Mouse (Mus musculus): ENCODE measurements around the gene Was. TPM values are rescaled to one million over a fixed set of nuclear protein-coding genes. Genes with fewer than 3 reads are reported as not detected.
"Not testable (repeated sequence)": the region's sequence is repeated elsewhere in the genome, so short reads cannot be mapped to it uniquely, and the experiment has no call there.

Was gene
- polyA plus RNA-seq, 1 experiment, result 0.20 TPM

GRCm38 (mm10) chrX:8096787-8097242 lies 6.5 kb upstream of the Was start:
- H3K27me3 ChIP-seq (ENCODE audit: control insufficient read depth, insufficient read depth, low read length), result no peaks in the 10 kb centered on the region
- peak overlapping the region; percentile 81 for H3K27ac ChIP-seq (ENCODE audit: control insufficient read depth, insufficient read depth, low read depth, low read length)
- no peaks in the 10 kb centered on the region for H3K36me3 ChIP-seq (ENCODE audit: control insufficient read depth, insufficient read depth, low read length)
- peak overlapping the region; percentile 65 for H3K4me3 ChIP-seq (ENCODE audit: control insufficient read depth, low read depth, low read length)
- no peak for TF ChIP-seq POLR2A (IDR thresholded peaks at IDR 0.05; ENCODE audit: control insufficient read depth, low read depth, low read length)
- TF ChIP-seq CTCF (IDR thresholded peaks at IDR 0.05; ENCODE audit: control insufficient read depth, insufficient read depth, insufficient replicate concordance, low read depth, low read length), result no peak
- no peaks in the 10 kb centered on the region for H3K4me1 ChIP-seq (ENCODE audit: control insufficient read depth, insufficient read depth, low read length)

- not testable (repeated sequence) for H3K36me3 ChIP-seq (ENCODE audit: control insufficient read depth, insufficient read depth, low read length); H3K27me3 ChIP-seq (ENCODE audit: control insufficient read depth, insufficient read depth, low read length); H3K4me1 ChIP-seq (ENCODE audit: control insufficient read depth, insufficient read depth, low read length)
- Histone ChIP-seq H3K4me3 (ENCODE audit: control insufficient read depth, low read depth, low read length) (peak overlapping the region; percentile 65), H3K27ac (ENCODE audit: control insufficient read depth, insufficient read depth, low read depth, low read length) (peak overlapping the region; percentile 81)
Observed at GRCm38 (mm10) chrX:8096068-8096786, 5.9 kb upstream of the Was start.

DNA sequence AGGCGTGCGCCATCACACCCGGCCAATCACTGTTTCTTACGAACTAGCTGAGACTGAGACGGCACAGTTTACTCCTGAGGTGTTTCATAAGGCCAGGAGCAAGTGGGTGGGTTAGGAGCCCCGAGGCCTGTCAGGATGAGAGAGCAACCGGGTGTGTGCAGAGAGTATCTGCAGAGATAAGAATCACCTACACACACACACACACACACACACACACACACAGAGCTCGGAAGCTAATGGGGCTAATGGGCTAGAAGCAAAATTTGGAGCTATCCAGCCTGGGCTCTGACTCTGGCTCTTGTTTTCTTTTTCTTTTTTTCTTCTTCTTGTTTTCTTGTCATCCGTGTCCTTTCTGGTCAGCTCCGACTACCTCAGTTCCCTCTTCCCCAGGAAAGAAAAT lies 5.2 kb upstream of the Was start:
- no peak overlapping the region for H3K27ac ChIP-seq (ENCODE audit: control insufficient read depth, insufficient read depth, low read depth, low read length)
- H3K27me3 ChIP-seq (ENCODE audit: control insufficient read depth, insufficient read depth, low read length), result no peaks in the 10 kb centered on the region
- H3K4me3 ChIP-seq (ENCODE audit: control insufficient read depth, low read depth, low read length), result no peak overlapping the region
- H3K36me3 ChIP-seq (ENCODE audit: control insufficient read depth, insufficient read depth, low read length), result no peaks in the 10 kb centered on the region
- no peaks in the 10 kb centered on the region for H3K4me1 ChIP-seq (ENCODE audit: control insufficient read depth, insufficient read depth, low read length)
- TF ChIP-seq POLR2A (IDR thresholded peaks at IDR 0.05; ENCODE audit: control insufficient read depth, low read depth, low read length), result no peak

GRCm38 (mm10) chrX:8090954-8091347 lies 653 bp upstream of the Was start:
- not testable (repeated sequence) for H3K4me3 ChIP-seq (ENCODE audit: control insufficient read depth, low read depth, low read length); H3K4me1 ChIP-seq (ENCODE audit: control insufficient read depth, insufficient read depth, low read length); H3K27ac ChIP-seq (ENCODE audit: control insufficient read depth, insufficient read depth, low read depth, low read length); H3K27me3 ChIP-seq (ENCODE audit: control insufficient read depth, insufficient read depth, low read length); H3K36me3 ChIP-seq (ENCODE audit: control insufficient read depth, insufficient read depth, low read length)

DNA sequence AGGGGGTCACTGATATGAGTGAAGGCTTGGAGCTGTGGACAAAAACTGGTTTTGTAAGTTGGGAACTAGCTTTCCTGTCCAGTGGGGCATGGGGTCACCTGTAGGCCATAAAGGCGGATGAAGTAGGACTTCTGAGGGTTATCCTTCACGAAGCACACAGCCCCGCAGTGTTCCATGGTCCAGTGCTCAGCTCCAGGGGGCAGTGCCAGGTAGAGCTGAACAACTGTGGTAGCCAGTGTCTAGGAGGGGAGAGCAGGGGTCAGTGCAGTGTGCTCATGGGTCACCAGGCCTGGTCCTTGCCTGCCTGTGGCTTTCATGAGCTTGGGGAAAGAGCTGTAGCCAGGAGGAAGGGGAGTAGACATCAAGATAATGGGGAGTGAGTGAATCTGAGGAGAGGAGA lies 552 bp downstream of the Was start:
- H3K36me3 ChIP-seq (ENCODE audit: control insufficient read depth, insufficient read depth, low read length), result no peaks in the 10 kb centered on the region
- H3K27me3 ChIP-seq (ENCODE audit: control insufficient read depth, insufficient read depth, low read length), result no peaks in the 10 kb centered on the region
- no peak overlapping the region for H3K27ac ChIP-seq (ENCODE audit: control insufficient read depth, insufficient read depth, low read depth, low read length)
- TF ChIP-seq POLR2A (IDR thresholded peaks at IDR 0.05; ENCODE audit: control insufficient read depth, low read depth, low read length) (no peak), CTCF (IDR thresholded peaks at IDR 0.05; ENCODE audit: control insufficient read depth, insufficient read depth, insufficient replicate concordance, low read depth, low read length) (no peak)
- no peaks in the 10 kb centered on the region for H3K4me1 ChIP-seq (ENCODE audit: control insufficient read depth, insufficient read depth, low read length)
- no peak overlapping the region for H3K4me3 ChIP-seq (ENCODE audit: control insufficient read depth, low read depth, low read length)

DNA sequence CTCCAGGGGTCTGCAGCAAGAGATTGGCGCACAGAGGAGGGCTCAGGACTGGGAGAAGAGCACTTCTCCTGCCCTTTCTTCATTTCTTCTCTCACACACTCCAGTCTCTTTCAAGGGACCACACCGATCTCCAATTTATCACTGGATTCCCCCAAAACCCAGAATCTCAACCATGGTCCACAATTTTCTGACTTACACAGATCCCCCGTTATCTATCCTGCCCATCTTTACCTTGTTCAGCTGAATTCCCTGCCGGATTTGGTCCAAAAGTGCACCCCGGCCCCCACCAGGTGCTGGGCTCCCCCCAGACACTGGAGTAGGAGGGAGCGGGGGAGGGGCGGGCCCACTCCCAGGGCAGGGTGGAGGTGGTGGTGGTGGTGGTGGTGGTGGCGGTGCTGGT lies 4.7 kb downstream of the Was start:
- Histone ChIP-seq H3K36me3 (ENCODE audit: control insufficient read depth, insufficient read depth, low read length) (no peaks in the 10 kb centered on the region), H3K4me3 (ENCODE audit: control insufficient read depth, low read depth, low read length) (no peak overlapping the region), H3K27ac (ENCODE audit: control insufficient read depth, insufficient read depth, low read depth, low read length) (no peak overlapping the region), H3K4me1 (ENCODE audit: control insufficient read depth, insufficient read depth, low read length) (no peaks in the 10 kb centered on the region), H3K27me3 (ENCODE audit: control insufficient read depth, insufficient read depth, low read length) (no peaks in the 10 kb centered on the region)
- TF ChIP-seq CTCF (IDR thresholded peaks at IDR 0.05; ENCODE audit: control insufficient read depth, insufficient read depth, insufficient replicate concordance, low read depth, low read length) (no peak), POLR2A (IDR thresholded peaks at IDR 0.05; ENCODE audit: control insufficient read depth, low read depth, low read length) (no peak)

DNA sequence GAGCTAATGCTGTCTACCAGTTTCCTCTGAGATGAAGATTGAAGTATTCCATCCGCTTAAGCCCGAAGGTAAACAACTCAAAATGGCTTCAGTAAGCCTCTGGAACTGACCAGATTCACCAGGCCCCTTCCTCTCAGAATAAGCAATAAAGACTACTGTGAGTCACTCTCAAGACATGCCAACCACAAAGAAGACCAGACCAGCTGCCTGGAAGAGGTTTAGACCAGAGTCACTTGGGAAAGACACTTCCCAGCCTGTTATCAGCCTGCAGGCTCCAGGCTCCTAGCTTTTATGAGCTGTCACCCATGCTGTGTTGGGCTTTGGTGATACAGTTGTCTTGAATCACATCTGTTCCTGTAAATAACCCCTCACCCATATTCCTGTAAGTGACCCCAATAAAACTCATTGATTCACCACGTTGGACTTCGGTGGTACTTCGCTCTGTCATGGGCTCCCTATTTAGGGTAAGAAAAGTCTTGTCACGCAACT lies 5.5 kb downstream of the Was start:
- H3K4me3 ChIP-seq (ENCODE audit: control insufficient read depth, low read depth, low read length), result no peak overlapping the region

DNA sequence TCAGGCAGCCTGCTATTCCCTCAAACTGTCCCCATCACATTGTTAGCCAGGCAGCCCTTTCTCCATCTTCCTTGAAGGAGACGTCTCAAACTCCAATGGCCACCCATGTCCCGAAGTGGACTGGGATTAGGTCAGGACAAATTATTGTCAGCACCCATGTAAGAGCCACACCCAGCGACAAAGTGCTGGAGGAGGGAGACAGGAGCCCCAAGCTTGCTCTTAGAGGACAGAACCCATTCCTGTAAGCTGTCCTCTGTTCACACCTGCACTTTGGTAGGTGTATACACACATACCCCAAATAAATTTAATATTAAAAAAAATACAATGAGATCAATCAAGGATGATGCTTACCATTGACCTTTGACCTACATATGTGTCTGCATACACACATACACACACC lies 15.2 kb downstream of the Was start:
- no peaks in the 10 kb centered on the region for H3K27me3 ChIP-seq (ENCODE audit: control insufficient read depth, insufficient read depth, low read length)
- no peak for TF ChIP-seq POLR2A (IDR thresholded peaks at IDR 0.05; ENCODE audit: control insufficient read depth, low read depth, low read length)
- no peak for TF ChIP-seq CTCF (IDR thresholded peaks at IDR 0.05; ENCODE audit: control insufficient read depth, insufficient read depth, insufficient replicate concordance, low read depth, low read length)
- peaks cover 7% of the 10 kb centered on the region for H3K4me1 ChIP-seq (ENCODE audit: control insufficient read depth, insufficient read depth, low read length)
- H3K36me3 ChIP-seq (ENCODE audit: control insufficient read depth, insufficient read depth, low read length), result no peaks in the 10 kb centered on the region
- H3K4me3 ChIP-seq (ENCODE audit: control insufficient read depth, low read depth, low read length), result peak overlapping the region; percentile 94
- peak overlapping the region; percentile 77 for H3K27ac ChIP-seq (ENCODE audit: control insufficient read depth, insufficient read depth, low read depth, low read length)

More for the DNA sequence above, 5.5 kb downstream of the Was start:
- Histone ChIP-seq H3K36me3 (ENCODE audit: control insufficient read depth, insufficient read depth, low read length) (no peaks in the 10 kb centered on the region), H3K27me3 (ENCODE audit: control insufficient read depth, insufficient read depth, low read length) (no peaks in the 10 kb centered on the region), H3K4me1 (ENCODE audit: control insufficient read depth, insufficient read depth, low read length) (no peaks in the 10 kb centered on the region), H3K27ac (ENCODE audit: control insufficient read depth, insufficient read depth, low read depth, low read length) (no peak overlapping the region)
- no peak for TF ChIP-seq POLR2A (IDR thresholded peaks at IDR 0.05; ENCODE audit: control insufficient read depth, low read depth, low read length)
- no peak for TF ChIP-seq CTCF (IDR thresholded peaks at IDR 0.05; ENCODE audit: control insufficient read depth, insufficient read depth, insufficient replicate concordance, low read depth, low read length)

Measured in testis, adult 2 months (tissue).